Mouse (Mus musculus) small intestine, adult 2 months (tissue): ENCODE data around the gene Insm1. TPM values are rescaled to one million over a fixed set of nuclear protein-coding genes. Genes with fewer than 3 reads are reported as not detected.

ENCODE experiments used
- H3K27ac ChIP-seq: fragments of 200-500 bp; 2 replicates; pipeline ENCODE4 v1.5.1; 2012; ENCODE audit warnings: low read depth, low read length, control low read depth, inconsistent platforms; ENCODE audit not compliant: insufficient read depth
- H3K27me3 ChIP-seq: fragments of 200-500 bp; 2 replicates; pipeline ENCODE4 v1.6.1; 2012; ENCODE audit warnings: mild to moderate bottlenecking, moderate library complexity, low read length, inconsistent platforms; ENCODE audit not compliant: control insufficient read depth, insufficient read depth
- H3K36me3 ChIP-seq: fragments of 200-500 bp; 2 replicates; pipeline ENCODE4 v1.6.1; 2012; ENCODE audit warnings: mild to moderate bottlenecking, low read length, control low read depth, inconsistent platforms; ENCODE audit not compliant: control insufficient read depth, insufficient read depth
- H3K4me1 ChIP-seq: fragments of 200-500 bp; 2 replicates; pipeline ENCODE4 v1.6.1; 2012; ENCODE audit warnings: low read length, inconsistent platforms, mixed read lengths; ENCODE audit not compliant: control insufficient read depth, insufficient read depth, insufficient read length
- H3K4me3 ChIP-seq: fragments of 200-500 bp; 2 replicates; pipeline ENCODE4 v1.5.1; 2012; ENCODE audit warnings: low read depth, mild to moderate bottlenecking, control low read depth, inconsistent platforms, low read length, moderate library complexity
- CTCF ChIP-seq: fragments of 200-500 bp; IDR thresholded peaks from 2 replicates; pipeline ENCODE4 v1.5.1; 2012; ENCODE audit warnings: low read depth, mild to moderate bottlenecking, control low read depth, inconsistent platforms, low read length, moderate library complexity, mixed read lengths; ENCODE audit not compliant: insufficient replicate concordance, insufficient read length; ENCODE audit errors: extremely low read depth
- POLR2A ChIP-seq: fragments of 200-500 bp; IDR thresholded peaks from 2 replicates; pipeline ENCODE4 v1.6.1; 2012; ENCODE audit warnings: low read depth, mild to moderate bottlenecking, control low read depth, inconsistent platforms, low read length, moderate library complexity
- WGBS: fragments of 180-500 bp; shearing (Covaris S2); methylation state at CpG from one replicate; pipeline ENCODE4 v1.1.7; 2018; 5-methylcytosine and 5-hydroxymethylcytosine counted together
- polyA plus RNA-seq: library from polyadenylated mRNA; depleted of rRNA; stranded (reverse); fragments of >200 nt; gene quantifications from 2 replicates; pipeline ENCODE4 v1.2.3, GENCODE M21; 2012

Insm1 gene
- polyA plus RNA-seq, 1 experiment: 5.9 TPM

- Histone ChIP-seq H3K27ac (no peak overlapping the region), H3K36me3 (no peaks in the 10 kb centered on the region), H3K27me3 (peaks cover 5% of the 10 kb centered on the region), H3K4me3 (no peak overlapping the region), H3K4me1 (no peaks in the 10 kb centered on the region)
- 58% methylated on average over 4 of the region's 4 CpGs for WGBS
- TF ChIP-seq CTCF: no peak
- no peak for TF ChIP-seq POLR2A
These were observed 10.8 kb upstream of the Insm1 start for GRCm38 (mm10) chr2:146210968-146211367.

- no peaks in the 10 kb centered on the region for H3K36me3 ChIP-seq
- peaks cover 32% of the 10 kb centered on the region for H3K27me3 ChIP-seq
- H3K27ac ChIP-seq: no peak overlapping the region
- WGBS: 4% methylated on average over 9 of the region's 9 CpGs
- H3K4me1 ChIP-seq: no peaks in the 10 kb centered on the region
- no peak overlapping the region for H3K4me3 ChIP-seq
- TF ChIP-seq POLR2A (no peak), CTCF (peak; percentile 79; the same call in 1 of the 2 replicates)
These were observed 7.0 kb upstream of the Insm1 start for GRCm38 (mm10) chr2:146214715-146215114.

DNA sequence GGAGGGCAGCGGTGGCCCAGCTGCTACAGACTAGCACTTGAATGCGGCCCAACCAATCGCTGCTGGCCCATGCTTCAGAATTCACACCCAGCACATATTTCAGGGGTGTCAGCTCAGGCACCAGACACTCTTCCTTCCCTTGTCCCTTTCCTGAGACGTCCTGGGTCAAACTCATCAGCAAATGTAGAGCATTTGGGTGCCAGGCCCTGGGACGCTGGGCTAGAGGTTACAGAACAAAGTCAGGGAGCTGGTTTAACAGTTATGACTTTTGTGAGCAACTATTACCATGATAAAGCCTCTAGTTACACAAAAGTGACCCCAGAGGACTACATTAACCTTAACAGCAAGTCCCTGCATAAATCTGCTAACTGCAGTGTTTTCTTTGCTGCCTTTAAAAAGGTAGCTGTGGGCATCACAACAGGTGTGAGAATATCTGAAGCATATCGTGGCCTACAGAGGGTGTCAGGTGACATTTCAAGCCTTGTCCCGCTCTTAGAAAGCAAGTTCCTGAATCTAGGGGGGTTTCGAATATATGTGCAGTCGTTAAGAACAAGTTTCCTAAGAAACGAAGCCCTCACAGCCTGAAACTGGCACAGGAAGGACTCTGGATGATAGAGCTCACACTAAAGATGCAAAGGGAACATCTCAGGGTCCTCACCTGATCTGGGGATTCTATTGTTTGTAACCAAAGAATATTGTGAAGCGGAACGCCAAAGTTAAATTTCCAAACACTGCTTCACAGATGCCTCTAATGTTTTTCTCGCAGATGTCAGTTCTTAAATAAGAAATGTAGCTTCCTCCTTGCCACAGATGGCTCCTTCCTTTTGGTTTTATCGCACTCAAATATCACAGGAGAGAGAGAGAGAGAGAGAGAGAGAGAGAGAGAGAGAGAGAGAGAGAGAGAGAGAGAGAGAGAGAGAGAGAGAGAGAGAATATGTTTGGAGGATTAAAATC lies 5.3 kb upstream of the Insm1 start:
- Histone ChIP-seq H3K27me3 (peaks cover 43% of the 10 kb centered on the region), H3K4me1 (peaks cover 3% of the 10 kb centered on the region; the same call in 1 of the 2 replicates), H3K36me3 (no peaks in the 10 kb centered on the region), H3K27ac (no peak overlapping the region), H3K4me3 (no peak overlapping the region)
- WGBS: 35% methylated on average over 14 of the region's 14 CpGs
- TF ChIP-seq POLR2A (no peak), CTCF (no peak)

DNA sequence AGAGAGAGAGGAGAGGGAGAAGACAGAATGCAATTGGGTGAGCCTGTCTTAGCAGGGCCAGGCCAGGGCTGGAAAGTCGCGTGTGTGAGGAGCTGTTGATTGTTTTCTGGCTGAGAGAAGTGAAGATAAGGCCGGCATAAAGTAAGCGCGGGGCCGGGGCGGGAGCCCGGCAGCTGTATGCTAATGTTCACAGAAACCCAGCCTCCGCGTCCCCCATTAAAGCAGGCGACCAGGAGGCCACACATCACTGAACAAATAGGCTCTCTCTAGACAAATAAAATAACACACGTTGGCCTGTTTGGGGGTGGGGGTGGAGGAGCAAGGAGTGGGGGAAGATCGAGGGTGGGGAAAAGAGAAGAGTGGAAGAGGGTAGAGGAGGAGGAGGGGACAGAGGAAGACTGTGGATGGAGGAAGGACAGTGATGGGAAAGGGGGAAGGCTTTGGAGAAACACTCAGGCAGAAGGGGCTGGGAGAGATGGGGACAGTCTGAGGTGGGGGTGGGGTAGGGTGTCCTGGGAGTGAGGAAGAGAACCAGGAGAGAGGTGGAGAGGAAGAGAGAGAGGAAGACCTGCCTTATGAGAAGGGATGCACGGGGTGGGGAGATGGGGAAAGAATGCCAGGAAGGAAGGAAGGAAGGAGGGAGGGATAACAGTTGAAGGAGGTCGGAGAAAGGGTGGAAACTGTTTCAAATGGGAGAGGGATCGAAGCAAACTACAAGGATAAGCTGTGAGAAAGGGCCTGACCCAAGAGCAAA lies 4.3 kb upstream of the Insm1 start:
- WGBS: 3% methylated on average over 16 of the region's 16 CpGs

GRCm38 (mm10) chr2:146218161-146218691 lies 3.5 kb upstream of the Insm1 start:
- H3K4me3 ChIP-seq: no peak overlapping the region
- peaks cover 62% of the 10 kb centered on the region for H3K27me3 ChIP-seq
- H3K27ac ChIP-seq: no peak overlapping the region
- WGBS: 3% methylated on average over 40 of the region's 40 CpGs
- peaks cover 15% of the 10 kb centered on the region for H3K4me1 ChIP-seq
- TF ChIP-seq POLR2A: no peak
- no peak for TF ChIP-seq CTCF
- no peaks in the 10 kb centered on the region for H3K36me3 ChIP-seq

More for the DNA sequence above, 4.3 kb upstream of the Insm1 start:
- H3K36me3 ChIP-seq: no peaks in the 10 kb centered on the region
- H3K4me3 ChIP-seq: no peak overlapping the region
- no peak for TF ChIP-seq POLR2A
- TF ChIP-seq CTCF: no peak
- no peak overlapping the region for H3K27ac ChIP-seq
- H3K27me3 ChIP-seq: peaks cover 53% of the 10 kb centered on the region
- H3K4me1 ChIP-seq: peaks cover 10% of the 10 kb centered on the region

DNA sequence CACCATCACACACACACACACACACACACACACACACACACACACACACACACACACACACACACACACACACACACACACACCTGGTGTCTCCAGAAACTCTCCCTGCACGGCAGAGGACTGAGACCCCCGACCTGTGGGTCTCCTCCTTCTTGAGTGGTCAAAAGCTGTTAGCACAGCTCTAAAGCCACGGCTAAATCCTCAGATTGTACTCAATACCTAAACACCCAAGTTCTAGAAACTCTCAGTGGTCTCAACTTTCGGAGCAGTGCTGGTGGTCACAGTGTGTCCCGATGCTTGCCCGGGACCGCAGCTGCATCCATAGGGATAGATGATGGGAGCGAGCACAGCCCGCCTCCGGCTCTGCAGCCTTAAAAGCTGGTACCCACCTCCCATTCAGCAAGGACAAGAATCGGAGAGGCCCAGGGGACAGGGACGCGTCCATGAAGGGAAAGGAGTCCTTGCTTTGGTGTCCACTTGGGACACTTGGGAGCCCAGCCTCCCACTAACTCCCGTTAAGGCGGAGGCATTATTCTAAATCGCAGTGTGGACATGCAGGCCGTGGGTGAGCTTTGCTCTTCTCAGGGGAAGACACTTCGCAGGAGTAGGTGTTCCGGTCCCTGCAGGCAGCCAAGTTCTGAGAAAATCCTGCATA lies 2.7 kb upstream of the Insm1 start:
- no peak overlapping the region for H3K27ac ChIP-seq
- H3K27me3 ChIP-seq: peaks cover 69% of the 10 kb centered on the region
- WGBS: 7% methylated on average over 19 of the region's 19 CpGs
- no peak overlapping the region for H3K4me3 ChIP-seq
- peaks cover 15% of the 10 kb centered on the region for H3K4me1 ChIP-seq
- H3K36me3 ChIP-seq: no peaks in the 10 kb centered on the region
- TF ChIP-seq POLR2A (no peak), CTCF (no peak)
